Mouse (Mus musculus): ENCODE data around the gene Ywhae.

DNA sequence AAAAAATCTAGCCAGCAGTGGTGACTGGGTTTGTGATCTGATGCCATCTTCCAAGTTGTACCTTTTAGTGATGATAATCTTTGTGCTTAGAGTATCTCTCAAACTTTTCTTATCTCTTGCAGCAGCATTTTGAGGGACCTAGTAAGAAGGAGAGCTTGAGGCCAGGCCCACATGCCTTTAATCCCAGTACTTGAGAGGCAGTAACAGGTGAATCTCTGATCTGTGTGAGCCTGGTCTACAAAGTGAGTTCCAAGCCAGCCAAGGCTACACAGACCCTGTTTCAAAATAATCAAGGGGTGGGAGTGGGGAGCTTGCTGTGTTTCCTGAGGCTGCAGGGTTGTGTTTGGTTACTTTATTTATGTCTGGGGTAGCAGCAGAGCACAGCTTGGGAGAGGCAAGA lies 41.6 kb upstream of the Ywhae start:
- TF ChIP-seq CTCF (IDR thresholded peaks at IDR 0.05; ENCODE audit: borderline replicate concordance, insufficient read depth, low read length) (no peak), POLR2A (IDR thresholded peaks at IDR 0.05; ENCODE audit: low read depth, low read length) (no peak)
